Mouse (Mus musculus): ENCODE measurements around the gene Foxo3. TPM values are rescaled to one million over a fixed set of nuclear protein-coding genes. Genes with fewer than 3 reads are reported as not detected.

The Foxo3 gene
- polyA plus RNA-seq, 1 experiment from 2014 or later, result 7.1 TPM

DNA sequence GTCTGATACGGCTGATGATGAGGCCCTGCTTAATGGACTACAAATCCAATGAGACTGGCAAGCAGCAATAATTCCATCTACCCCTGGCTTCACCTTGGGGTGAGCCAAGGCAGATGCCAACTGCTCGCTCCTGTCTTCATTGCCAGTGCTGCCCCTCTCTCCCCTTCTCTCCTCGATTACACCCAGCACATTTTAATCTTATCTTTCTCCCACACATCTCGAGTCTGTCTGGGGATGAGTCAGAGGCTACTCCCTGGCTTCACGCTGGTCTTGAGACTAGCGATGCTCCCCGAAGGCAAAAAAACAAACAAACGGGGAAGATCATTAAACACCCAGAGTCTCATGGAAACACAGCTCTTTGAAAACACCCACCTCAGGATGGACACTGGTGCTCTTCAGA, 16.0 kb downstream of the Foxo3 start:
- no peak overlapping the region for H3K4me2 ChIP-seq (ENCODE audit: low read length)
- 34% methylated on average over 8 of the region's 8 CpGs for WGBS
- ATAC-seq (ENCODE audit: insufficient number of reproducible peaks, insufficient read depth, low FRiP score, low read depth), result no peak

DNA sequence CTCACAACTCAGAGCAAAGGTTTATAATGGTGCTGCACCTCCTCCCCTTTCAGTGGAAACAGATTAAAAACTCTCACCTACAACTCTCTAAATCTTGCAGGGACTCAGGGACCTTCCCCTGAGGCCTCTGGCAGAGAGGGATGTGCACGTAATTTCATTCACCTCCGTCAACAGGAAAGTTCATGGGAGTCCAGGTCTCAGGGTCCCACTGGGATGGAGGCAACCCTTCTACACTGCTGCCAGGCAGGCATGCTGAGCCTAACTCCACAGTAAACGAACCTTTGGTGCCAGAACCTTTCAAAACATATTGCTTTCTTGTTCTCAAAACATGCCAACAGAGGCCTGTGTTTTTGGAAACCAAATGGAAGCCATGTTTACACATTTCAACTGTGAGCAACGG, 17.0 kb downstream of the Foxo3 start:
- Histone ChIP-seq H3K27me3 (ENCODE audit: control insufficient read depth, insufficient read depth, low read length) (no peaks in the 10 kb centered on the region), H3K27ac (replicated peaks in 1 of 2; ENCODE audit: control insufficient read depth in 1 of 2, insufficient read depth in 1 of 2, low read depth in 2 of 2, low read length in 2 of 2) (no peak overlapping the region), H3K36me3 (ENCODE audit: control insufficient read depth, insufficient read depth, low read length) (peaks cover 18% of the 10 kb centered on the region), H3K4me2 (ENCODE audit: low read length) (no peak overlapping the region), H3K4me3 (ENCODE audit: control insufficient read depth in 1 of 2, insufficient read depth in 1 of 2, low read depth in 1 of 2, low read length in 2 of 2) (no peak overlapping the region), H3K9ac (ENCODE audit: low read length) (no peak overlapping the region), H3K9me3 (ENCODE audit: control insufficient read depth, low read length) (no peaks in the 10 kb centered on the region), H3K4me1 (ENCODE audit: control insufficient read depth in 2 of 2, insufficient read depth in 2 of 2, low read length in 2 of 2) (peaks cover 9 to 31% of the 10 kb centered on the region in 2 experiments)
- no peak for ATAC-seq (ENCODE audit: insufficient number of reproducible peaks, insufficient read depth, low FRiP score, low read depth)
- 83% methylated on average over 4 of the region's 4 CpGs for WGBS

More for the DNA sequence above, 16.0 kb downstream of the Foxo3 start:
- no peaks in the 10 kb centered on the region for H3K9me3 ChIP-seq (ENCODE audit: control insufficient read depth, low read length)
- H3K9ac ChIP-seq (ENCODE audit: low read length), result no peak overlapping the region
- peaks cover 7 to 27% of the 10 kb centered on the region in 2 experiments for H3K4me1 ChIP-seq (ENCODE audit: control insufficient read depth in 2 of 2, insufficient read depth in 2 of 2, low read length in 2 of 2)
- peaks cover 27% of the 10 kb centered on the region for H3K36me3 ChIP-seq (ENCODE audit: control insufficient read depth, insufficient read depth, low read length)
- H3K27me3 ChIP-seq (ENCODE audit: control insufficient read depth, insufficient read depth, low read length), result no peaks in the 10 kb centered on the region
- H3K4me3 ChIP-seq (ENCODE audit: control insufficient read depth in 1 of 2, insufficient read depth in 1 of 2, low read depth in 1 of 2, low read length in 2 of 2), result no peak overlapping the region
- no peak overlapping the region for H3K27ac ChIP-seq (replicated peaks in 1 of 2; ENCODE audit: control insufficient read depth in 1 of 2, insufficient read depth in 1 of 2, low read depth in 2 of 2, low read length in 2 of 2)

DNA sequence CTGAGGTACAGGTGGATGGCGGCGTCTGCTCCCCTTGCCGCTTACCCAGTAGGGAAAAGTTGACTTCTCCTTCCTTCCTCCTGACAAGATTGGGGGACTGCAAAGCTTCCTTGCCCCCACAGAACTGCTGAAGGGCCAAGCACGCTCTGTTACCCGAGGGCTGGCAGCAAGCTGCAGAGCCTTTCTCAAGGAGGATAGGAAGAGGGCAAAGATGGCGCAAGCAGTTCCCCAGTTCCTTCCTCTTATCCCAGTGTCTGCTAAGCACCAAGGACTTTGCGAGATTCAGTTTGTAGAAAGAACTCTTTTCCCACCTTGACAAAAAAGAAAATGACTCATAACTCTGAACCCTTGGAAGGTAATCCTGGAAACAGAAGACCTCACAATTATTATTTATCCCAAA, 18.6 kb downstream of the Foxo3 start:
- H3K4me1 ChIP-seq (ENCODE audit: control insufficient read depth in 2 of 2, insufficient read depth in 2 of 2, low read length in 2 of 2), result peaks cover 10 to 34% of the 10 kb centered on the region in 2 experiments
- H3K36me3 ChIP-seq (ENCODE audit: control insufficient read depth, insufficient read depth, low read length), result peaks cover 17% of the 10 kb centered on the region; the same call in 1 of the 2 replicates
- H3K27me3 ChIP-seq (ENCODE audit: control insufficient read depth, insufficient read depth, low read length), result no peaks in the 10 kb centered on the region
- no peak overlapping the region for H3K9ac ChIP-seq (ENCODE audit: low read length)
- no peak overlapping the region for H3K27ac ChIP-seq (replicated peaks in 1 of 2; ENCODE audit: control insufficient read depth in 1 of 2, insufficient read depth in 1 of 2, low read depth in 2 of 2, low read length in 2 of 2)
- H3K4me3 ChIP-seq (ENCODE audit: control insufficient read depth in 1 of 2, insufficient read depth in 1 of 2, low read depth in 1 of 2, low read length in 2 of 2), result no peak overlapping the region
- 96% methylated on average over 7 of the region's 7 CpGs for WGBS
- no peak overlapping the region for H3K4me2 ChIP-seq (ENCODE audit: low read length)
- H3K9me3 ChIP-seq (ENCODE audit: control insufficient read depth, low read length), result no peaks in the 10 kb centered on the region
- no peak for ATAC-seq (ENCODE audit: insufficient number of reproducible peaks, insufficient read depth, low FRiP score, low read depth)

DNA sequence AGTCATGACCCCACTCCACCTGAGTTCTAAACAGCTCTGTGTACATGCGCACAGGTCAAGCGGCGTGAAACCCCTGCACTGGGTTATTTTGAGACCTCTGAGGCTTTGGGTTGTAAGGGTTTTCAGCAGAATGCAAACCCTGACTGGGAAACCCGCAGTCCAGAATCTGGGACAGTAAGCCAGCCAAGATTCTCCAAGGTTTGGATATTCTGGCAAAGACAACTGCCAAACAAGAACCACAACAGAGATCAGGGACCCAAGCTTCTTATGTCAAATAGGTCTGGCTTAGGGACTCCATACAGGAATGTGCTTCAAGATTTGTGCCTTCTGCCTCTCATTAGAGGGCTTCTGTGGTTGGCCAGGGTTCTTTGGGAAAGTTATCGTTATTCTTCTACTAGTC, 21.8 kb downstream of the Foxo3 start:
- no peak overlapping the region for H3K4me2 ChIP-seq (ENCODE audit: low read length)
- no peaks in the 10 kb centered on the region for H3K9me3 ChIP-seq (ENCODE audit: control insufficient read depth, low read length)
- 66% methylated on average over 5 of the region's 5 CpGs for WGBS
- H3K36me3 ChIP-seq (ENCODE audit: control insufficient read depth, insufficient read depth, low read length), result peaks cover 17% of the 10 kb centered on the region; the same call in 1 of the 2 replicates
- no peak overlapping the region for H3K4me3 ChIP-seq (ENCODE audit: control insufficient read depth in 1 of 2, insufficient read depth in 1 of 2, low read depth in 1 of 2, low read length in 2 of 2)
- no peak overlapping the region for H3K9ac ChIP-seq (ENCODE audit: low read length)
- H3K27ac ChIP-seq (replicated peaks in 1 of 2; ENCODE audit: control insufficient read depth in 1 of 2, insufficient read depth in 1 of 2, low read depth in 2 of 2, low read length in 2 of 2), result no peak overlapping the region
- H3K27me3 ChIP-seq (ENCODE audit: control insufficient read depth, insufficient read depth, low read length), result no peaks in the 10 kb centered on the region
- ATAC-seq (ENCODE audit: insufficient number of reproducible peaks, insufficient read depth, low FRiP score, low read depth), result no peak
- peaks cover 21 to 30% of the 10 kb centered on the region in 2 experiments for H3K4me1 ChIP-seq (ENCODE audit: control insufficient read depth in 2 of 2, insufficient read depth in 2 of 2, low read length in 2 of 2)

DNA sequence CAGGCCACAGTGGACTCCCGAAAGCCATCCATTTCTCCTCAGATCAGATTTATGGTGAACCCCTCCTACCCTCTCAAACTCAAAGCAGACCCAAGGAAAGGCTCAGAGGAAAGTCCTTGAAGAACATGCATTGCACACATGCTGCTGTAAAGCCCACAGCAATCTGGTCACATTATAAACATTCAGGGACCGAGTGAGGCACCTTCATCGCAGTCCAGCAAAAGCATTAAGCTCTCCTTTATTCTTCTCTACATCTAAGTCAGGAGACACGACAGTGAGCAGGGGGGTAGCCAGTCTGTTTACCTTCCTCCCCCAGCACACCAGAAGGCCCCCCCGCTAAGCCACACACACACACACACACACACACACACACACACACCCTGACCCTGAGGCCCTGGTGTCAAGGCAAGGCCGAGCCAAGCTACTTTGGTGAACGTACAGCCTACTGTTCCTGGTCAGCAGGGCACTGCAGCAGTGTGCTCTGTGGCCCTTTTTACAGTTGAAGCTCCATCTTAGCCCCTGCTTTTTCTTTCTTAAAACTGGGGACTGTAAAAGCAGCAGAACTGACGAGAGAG, 24.7 kb downstream of the Foxo3 start:
- Histone ChIP-seq H3K4me2 (ENCODE audit: low read length) (no peak overlapping the region), H3K27ac (replicated peaks in 1 of 2; ENCODE audit: control insufficient read depth in 1 of 2, insufficient read depth in 1 of 2, low read depth in 2 of 2, low read length in 2 of 2) (peak overlapping the region in 1 of 2 experiments; percentile 54; a peak in 1 of 4 replicates)

DNA sequence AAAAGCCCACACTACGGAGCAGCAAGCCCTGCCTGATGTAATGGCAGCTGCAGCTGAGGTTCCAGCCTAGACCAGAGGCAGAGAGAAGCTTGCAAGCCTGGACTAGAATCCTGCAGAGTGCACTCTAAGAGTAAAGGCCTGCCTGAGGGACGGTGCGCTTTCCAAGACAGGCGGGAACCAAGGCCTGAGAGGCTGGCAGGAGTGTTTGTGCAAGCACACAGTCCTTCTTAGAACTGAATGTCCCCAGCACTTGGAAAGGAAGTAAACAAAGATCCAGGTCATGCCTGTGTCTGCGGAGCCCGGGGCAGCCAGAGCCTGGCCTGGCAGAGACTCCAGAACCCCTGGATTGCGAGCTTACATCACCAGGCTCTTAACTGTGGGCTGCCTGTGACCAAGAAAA, 25.4 kb downstream of the Foxo3 start:
- H3K4me2 ChIP-seq (ENCODE audit: low read length), result peak overlapping the region; percentile 20; the same call in 1 of the 2 replicates
- H3K9ac ChIP-seq (ENCODE audit: low read length), result 0 out of 2 replicates have a peak overlapping the region, but pooled peaks have one; percentile 48
- peaks cover 41 to 66% of the 10 kb centered on the region in 2 experiments for H3K4me1 ChIP-seq (ENCODE audit: control insufficient read depth in 2 of 2, insufficient read depth in 2 of 2, low read length in 2 of 2)
- no peak overlapping the region for H3K4me3 ChIP-seq (ENCODE audit: control insufficient read depth in 1 of 2, insufficient read depth in 1 of 2, low read depth in 1 of 2, low read length in 2 of 2)
- H3K9me3 ChIP-seq (ENCODE audit: control insufficient read depth, low read length), result no peaks in the 10 kb centered on the region
- 0 out of 2 replicates have a peak, but pooled peaks cover 3% of the 10 kb centered on the region for H3K36me3 ChIP-seq (ENCODE audit: control insufficient read depth, insufficient read depth, low read length)
- ATAC-seq (ENCODE audit: insufficient number of reproducible peaks, insufficient read depth, low FRiP score, low read depth), result 0 out of 2 replicates have a peak, but pooled peaks have one; percentile 23
- 32% methylated on average over 7 of the region's 7 CpGs for WGBS
- H3K27me3 ChIP-seq (ENCODE audit: control insufficient read depth, insufficient read depth, low read length), result no peaks in the 10 kb centered on the region
- peak overlapping the region; percentile 21 to 54; a peak in 3 of 4 replicates for H3K27ac ChIP-seq (replicated peaks in 1 of 2; ENCODE audit: control insufficient read depth in 1 of 2, insufficient read depth in 1 of 2, low read depth in 2 of 2, low read length in 2 of 2)

More for the DNA sequence above, 24.7 kb downstream of the Foxo3 start:
- peaks cover 4% of the 10 kb centered on the region; the same call in 1 of the 2 replicates for H3K36me3 ChIP-seq (ENCODE audit: control insufficient read depth, insufficient read depth, low read length)
- H3K27me3 ChIP-seq (ENCODE audit: control insufficient read depth, insufficient read depth, low read length), result no peaks in the 10 kb centered on the region
- no peak overlapping the region for H3K4me3 ChIP-seq (ENCODE audit: control insufficient read depth in 1 of 2, insufficient read depth in 1 of 2, low read depth in 1 of 2, low read length in 2 of 2)
- no peak overlapping the region for H3K9ac ChIP-seq (ENCODE audit: low read length)
- H3K9me3 ChIP-seq (ENCODE audit: control insufficient read depth, low read length), result no peaks in the 10 kb centered on the region
- peaks cover 37 to 60% of the 10 kb centered on the region in 2 experiments for H3K4me1 ChIP-seq (ENCODE audit: control insufficient read depth in 2 of 2, insufficient read depth in 2 of 2, low read length in 2 of 2)
- WGBS, result 49% methylated on average over 8 of the region's 8 CpGs
- no peak for ATAC-seq (ENCODE audit: insufficient number of reproducible peaks, insufficient read depth, low FRiP score, low read depth)

DNA sequence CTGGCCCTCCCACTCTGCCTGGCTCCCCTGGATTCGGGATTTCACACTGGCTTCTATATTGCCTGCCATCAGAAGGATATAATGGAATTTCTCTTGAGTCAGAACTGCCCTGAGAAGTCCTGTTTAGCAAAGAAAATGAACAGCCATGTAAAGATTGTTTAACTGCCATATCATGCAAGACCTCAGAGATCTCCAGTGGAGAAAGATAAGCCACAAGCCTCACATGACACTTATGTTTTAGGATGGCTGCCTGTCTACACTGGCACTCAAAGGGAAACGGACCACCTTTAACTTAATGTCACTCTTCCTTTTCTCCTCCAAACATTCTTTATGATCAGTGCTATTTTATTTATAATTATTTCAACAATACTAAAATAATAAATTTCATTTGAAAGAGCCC, 26.6 kb downstream of the Foxo3 start:
- peaks cover 46 to 72% of the 10 kb centered on the region in 2 experiments for H3K4me1 ChIP-seq (ENCODE audit: control insufficient read depth in 2 of 2, insufficient read depth in 2 of 2, low read length in 2 of 2)
- 30% methylated on average over 2 of the region's 2 CpGs for WGBS
- H3K4me2 ChIP-seq (ENCODE audit: low read length), result peak overlapping the region; percentile 2; the same call in 1 of the 2 replicates
- 0 out of 2 replicates have a peak, but pooled peaks cover 3% of the 10 kb centered on the region for H3K36me3 ChIP-seq (ENCODE audit: control insufficient read depth, insufficient read depth, low read length)
- no peaks in the 10 kb centered on the region for H3K9me3 ChIP-seq (ENCODE audit: control insufficient read depth, low read length)
- H3K27ac ChIP-seq (replicated peaks in 1 of 2; ENCODE audit: control insufficient read depth in 1 of 2, insufficient read depth in 1 of 2, low read depth in 2 of 2, low read length in 2 of 2), result peak overlapping the region; percentile 29 to 34; a peak in 2 of 4 replicates
- no peak overlapping the region; the same call in 1 of the 2 replicates for H3K9ac ChIP-seq (ENCODE audit: low read length)
- no peak for ATAC-seq (ENCODE audit: insufficient number of reproducible peaks, insufficient read depth, low FRiP score, low read depth)
- H3K4me3 ChIP-seq (ENCODE audit: control insufficient read depth in 1 of 2, insufficient read depth in 1 of 2, low read depth in 1 of 2, low read length in 2 of 2), result no peak overlapping the region
- H3K27me3 ChIP-seq (ENCODE audit: control insufficient read depth, insufficient read depth, low read length), result no peaks in the 10 kb centered on the region

Measured in heart, embryonic 14.5 days (tissue).